Mouse (Mus musculus) urinary bladder, adult 2 months (tissue): ENCODE measurements around the gene Pdgfra. TPM values are rescaled to one million over a fixed set of nuclear protein-coding genes. Genes with fewer than 3 reads are reported as not detected.

Source experiments
- DNase-seq: peaks from one replicate; pipeline ENCODE4 v3.0.0; 2022; ENCODE audit warnings: low spot score
- polyA plus RNA-seq: library from polyadenylated mRNA; depleted of rRNA; stranded (reverse); fragments of >200 nt; gene quantifications from 2 replicates; pipeline ENCODE4 v1.2.3, GENCODE M21; 2012; rRNA removed

Gene Pdgfra
- polyA plus RNA-seq, 1 experiment: 33.3 TPM

- no peak for DNase-seq
Measured at GRCm38 (mm10) chr5:75209966-75210365, 57.9 kb downstream of the Pdgfra start.

GRCm38 (mm10) chr5:75214520-75214919 lies 62.4 kb downstream of the Pdgfra start:
- no peak for DNase-seq

- no peak for DNase-seq
Measured at GRCm38 (mm10) chr5:75214929-75215328, 62.8 kb downstream of the Pdgfra start.

- no peak for DNase-seq
Measured at GRCm38 (mm10) chr5:75215678-75216256, 63.7 kb downstream of the Pdgfra start.

GRCm38 (mm10) chr5:75221610-75222009 lies 69.5 kb downstream of the Pdgfra start:
- DNase-seq: no peak

- DNase-seq: no peak
Measured at GRCm38 (mm10) chr5:75222491-75223265, 70.6 kb downstream of the Pdgfra start.

GRCm38 (mm10) chr5:75238363-75238762 lies 86.3 kb downstream of the Pdgfra start:
- DNase-seq: no peak

GRCm38 (mm10) chr5:75238928-75239777 lies 87.1 kb downstream of the Pdgfra start:
- DNase-seq: no peak

- DNase-seq: no peak
Measured at GRCm38 (mm10) chr5:75247070-75247740, 95.1 kb downstream of the Pdgfra start.

Other genes starting within 250 kb of the Pdgfra start
- gene Chic2, start 107.5 kb upstream of the Pdgfra start, polyA plus RNA-seq: 29.9 and 33.8 TPM in 2 replicates
- not detected in 2 replicates for gene Gsx2, start 76.7 kb upstream of the Pdgfra start, polyA plus RNA-seq